Mouse (Mus musculus) erythroblast, embryonic 14.5 days (primary cell): ENCODE measurements around the gene Speg. TPM values are rescaled to one million over a fixed set of nuclear protein-coding genes. Genes with fewer than 3 reads are reported as not detected.
A peak's percentile ranks its signal among the peaks of the same experiment; 100 is the strongest.

Source experiments
- H3K27me3 ChIP-seq: 2 replicates; pipeline ENCODE4 v1.6.1; 2012; ENCODE audit warnings: inconsistent platforms; ENCODE audit not compliant: control insufficient read depth
- H3K36me3 ChIP-seq: 2 replicates; pipeline ENCODE4 v1.6.1; 2012; ENCODE audit warnings: mild to moderate bottlenecking, inconsistent platforms; ENCODE audit not compliant: control insufficient read depth
- H3K4me1 ChIP-seq: 2 replicates; pipeline ENCODE4 v1.6.1; 2012; ENCODE audit warnings: inconsistent platforms; ENCODE audit not compliant: control insufficient read depth
- H3K4me3 ChIP-seq: replicated peaks from 2 replicates; pipeline ENCODE3; 2012; ENCODE audit warnings: moderate library complexity, mild to moderate bottlenecking, inconsistent platforms
- H3K9me3 ChIP-seq: 2 replicates; pipeline ENCODE4 v1.6.1; 2012; ENCODE audit warnings: low read length, inconsistent platforms, mixed read lengths; ENCODE audit not compliant: control insufficient read depth
- GATA1 ChIP-seq: IDR thresholded peaks from 2 replicates; pipeline ENCODE4 v1.6.1; 2012; ENCODE audit warnings: low read length, inconsistent platforms, mixed read lengths
- TAL1 ChIP-seq: IDR thresholded peaks from 3 replicates; pipeline ENCODE4 v1.6.1; 2012; ENCODE audit warnings: low read length, inconsistent platforms, mixed read lengths
- polyA plus RNA-seq: library from polyadenylated mRNA; stranded (reverse); fragments of >175 nt; gene quantifications from 2 replicates; pipeline ENCODE4 v1.2.3, GENCODE M21; 2012

Gene Speg
- polyA plus RNA-seq, 1 experiment: 0.10 TPM

DNA sequence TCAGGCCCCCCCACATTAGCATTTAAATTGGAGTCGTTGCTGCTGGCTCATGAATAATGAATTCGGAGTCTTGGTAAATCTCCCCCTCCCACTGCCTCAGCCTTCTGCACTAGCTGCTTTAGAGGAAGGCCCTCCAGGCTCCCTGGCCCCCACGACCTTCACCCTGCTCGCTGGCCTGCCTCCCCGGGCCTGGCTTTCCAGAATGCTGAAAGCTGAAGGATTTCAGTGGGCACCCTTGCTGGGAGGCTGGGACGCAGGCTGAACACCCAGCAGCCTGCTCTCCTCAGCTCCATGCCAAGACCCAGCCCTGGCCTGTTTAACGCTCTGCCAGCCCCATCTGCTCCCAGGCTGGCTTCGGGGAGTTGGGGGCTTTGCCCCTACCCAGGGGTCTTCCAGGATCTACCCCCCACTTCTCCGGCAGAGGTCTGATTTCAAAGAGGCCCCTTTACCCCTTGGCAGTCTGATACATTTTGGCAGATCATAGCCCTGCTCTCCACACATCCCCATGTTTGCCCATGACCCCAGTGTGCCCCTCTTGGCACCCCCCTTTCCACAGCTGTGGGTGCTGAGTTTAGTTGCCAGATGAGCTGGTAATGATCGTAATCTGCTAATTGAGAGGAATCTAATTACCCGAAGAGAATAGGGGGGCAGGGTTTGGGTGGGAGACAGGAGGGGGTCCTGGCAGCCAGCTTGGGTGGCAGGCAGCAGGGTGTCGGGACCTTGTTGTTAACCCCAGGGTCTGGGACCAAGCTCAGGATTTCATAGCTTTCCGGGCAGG lies 68.3 kb downstream of the Speg start:
- peaks cover 37% of the 10 kb centered on the region for H3K36me3 ChIP-seq
- peaks cover 48% of the 10 kb centered on the region for H3K4me1 ChIP-seq
- H3K4me3 ChIP-seq: no peak overlapping the region
- TF ChIP-seq TAL1 (no peak), GATA1 (no peak)
- peaks cover 31% of the 10 kb centered on the region for H3K27me3 ChIP-seq
- H3K9me3 ChIP-seq: no peaks in the 10 kb centered on the region

DNA sequence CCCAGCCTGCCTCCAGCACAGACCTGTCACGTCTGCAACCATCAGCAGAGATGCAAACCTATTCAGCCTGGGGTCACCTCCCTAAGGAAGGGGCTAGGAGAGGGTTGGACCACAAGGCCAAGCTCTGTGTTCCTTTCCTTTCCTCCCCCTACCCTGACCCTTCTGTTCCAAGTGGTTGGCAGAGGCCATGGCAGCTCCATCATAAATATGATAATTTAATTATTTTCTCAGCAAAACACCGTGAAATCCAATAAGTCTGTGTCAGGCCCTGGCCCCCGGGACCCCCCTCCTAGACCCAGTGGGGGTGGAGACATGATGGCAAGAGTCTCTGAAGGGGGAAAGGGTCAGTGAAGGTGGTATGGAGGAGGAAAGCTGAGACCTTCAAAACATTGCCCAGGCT lies 69.1 kb downstream of the Speg start:
- no peaks in the 10 kb centered on the region for H3K9me3 ChIP-seq
- peaks cover 55% of the 10 kb centered on the region for H3K4me1 ChIP-seq
- peaks cover 38% of the 10 kb centered on the region for H3K27me3 ChIP-seq
- H3K36me3 ChIP-seq: peaks cover 31% of the 10 kb centered on the region
- H3K4me3 ChIP-seq: no peak overlapping the region
- TF ChIP-seq GATA1 (no peak), TAL1 (no peak)

DNA sequence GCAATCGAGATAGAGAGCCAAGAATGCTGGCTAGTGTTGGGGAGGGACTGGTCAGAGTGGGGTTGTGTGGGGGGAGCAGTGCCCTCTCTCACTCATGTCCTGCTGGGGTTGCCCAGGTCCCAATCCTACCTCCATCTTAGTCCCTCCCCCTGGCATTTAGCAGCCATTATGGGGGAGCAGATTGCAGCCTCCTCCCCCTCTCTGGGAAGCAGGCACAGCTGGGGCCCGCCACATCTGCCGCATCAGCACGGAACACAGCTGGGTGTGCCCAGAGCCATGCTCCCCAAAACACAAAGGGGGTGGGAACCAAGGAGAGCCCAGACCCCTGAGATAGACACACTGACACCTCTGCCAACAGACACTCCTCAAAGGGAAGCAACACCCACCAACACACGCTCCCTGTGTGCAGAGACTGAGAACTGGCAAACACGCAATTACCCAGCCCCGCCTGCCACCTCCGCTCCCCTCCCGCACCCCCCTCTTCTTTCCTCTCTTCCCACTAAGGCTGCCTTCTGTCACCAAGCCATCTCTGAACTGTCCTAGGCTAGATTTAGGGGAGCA lies 70.1 kb downstream of the Speg start:
- Histone ChIP-seq H3K4me1 (peaks cover 65% of the 10 kb centered on the region), H3K27me3 (peaks cover 49% of the 10 kb centered on the region), H3K36me3 (peaks cover 26% of the 10 kb centered on the region), H3K9me3 (no peaks in the 10 kb centered on the region), H3K4me3 (peak overlapping the region; percentile 47)
- TF ChIP-seq GATA1 (no peak), TAL1 (no peak)

DNA sequence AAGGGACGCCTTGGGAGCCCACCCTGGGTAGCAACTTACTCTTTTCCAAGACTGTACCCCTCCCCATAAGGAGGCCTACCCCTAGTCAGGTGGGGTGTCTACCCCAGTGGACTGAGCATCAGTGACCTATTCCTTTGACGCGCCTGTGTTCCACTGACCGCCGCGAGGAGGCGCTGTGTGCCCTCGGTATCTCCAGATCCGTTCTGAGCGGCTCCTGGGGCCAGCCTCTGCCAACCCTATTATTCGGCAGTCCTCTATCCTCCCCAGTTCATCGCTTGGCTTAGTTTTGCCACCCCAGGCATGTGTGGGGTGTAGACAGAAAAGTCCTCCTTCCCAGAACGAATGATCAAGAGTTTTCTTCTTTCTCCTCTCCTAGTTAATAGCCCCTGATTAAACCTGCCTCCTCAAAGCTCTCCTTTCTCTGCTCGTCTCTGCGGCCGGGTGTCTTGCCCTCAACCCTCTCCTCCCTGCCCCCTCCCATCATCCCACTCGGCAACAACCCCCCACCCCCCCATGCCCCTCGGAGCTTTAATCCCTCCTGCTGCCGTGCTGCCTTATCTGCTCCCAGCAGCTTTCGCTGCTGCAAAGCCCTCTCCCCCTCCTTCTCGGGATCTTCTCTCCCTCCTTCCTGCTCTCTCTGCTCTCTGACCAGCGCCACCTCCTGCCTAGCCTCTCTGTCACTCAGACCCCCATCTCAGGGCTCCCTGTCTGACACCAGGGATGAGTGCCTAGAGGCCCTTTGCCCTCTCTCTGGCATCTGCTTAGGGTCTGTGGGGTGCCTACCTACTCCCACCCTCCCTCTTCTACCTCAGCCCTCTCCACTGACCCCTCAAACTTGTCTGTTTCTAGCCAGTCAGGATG lies 70.9 kb downstream of the Speg start:
- peak overlapping the region; percentile 47 for H3K4me3 ChIP-seq
- peaks cover 73% of the 10 kb centered on the region for H3K4me1 ChIP-seq
- H3K9me3 ChIP-seq: no peaks in the 10 kb centered on the region
- H3K36me3 ChIP-seq: peaks cover 20% of the 10 kb centered on the region
- H3K27me3 ChIP-seq: peaks cover 56% of the 10 kb centered on the region
- TF ChIP-seq TAL1: no peak
- TF ChIP-seq GATA1: no peak

DNA sequence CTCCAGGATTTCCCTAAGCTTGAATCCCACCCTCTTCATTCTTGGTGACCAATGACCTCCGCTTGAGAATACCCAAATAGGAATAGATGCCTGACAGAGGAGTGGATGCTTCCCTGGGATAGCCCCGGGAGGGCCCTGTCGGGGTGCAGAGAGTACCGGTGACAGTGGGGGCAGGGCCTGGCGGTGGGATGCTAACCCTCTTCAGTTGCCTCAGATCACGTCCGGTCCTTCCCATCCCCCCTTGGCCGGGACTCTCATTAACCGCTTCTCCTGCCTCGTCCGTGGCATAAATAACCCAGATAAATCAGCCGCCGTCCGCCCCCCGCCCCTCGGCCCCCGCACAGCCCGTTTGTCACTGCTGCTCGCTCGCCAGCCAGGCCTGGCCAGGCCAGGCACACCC lies 71.6 kb downstream of the Speg start:
- TF ChIP-seq GATA1 (no peak), TAL1 (no peak)
- Histone ChIP-seq H3K36me3 (peaks cover 16% of the 10 kb centered on the region), H3K4me3 (peak overlapping the region; percentile 47), H3K9me3 (no peaks in the 10 kb centered on the region; the same call in 1 of the 2 replicates), H3K27me3 (peaks cover 63% of the 10 kb centered on the region), H3K4me1 (peaks cover 78% of the 10 kb centered on the region)

DNA sequence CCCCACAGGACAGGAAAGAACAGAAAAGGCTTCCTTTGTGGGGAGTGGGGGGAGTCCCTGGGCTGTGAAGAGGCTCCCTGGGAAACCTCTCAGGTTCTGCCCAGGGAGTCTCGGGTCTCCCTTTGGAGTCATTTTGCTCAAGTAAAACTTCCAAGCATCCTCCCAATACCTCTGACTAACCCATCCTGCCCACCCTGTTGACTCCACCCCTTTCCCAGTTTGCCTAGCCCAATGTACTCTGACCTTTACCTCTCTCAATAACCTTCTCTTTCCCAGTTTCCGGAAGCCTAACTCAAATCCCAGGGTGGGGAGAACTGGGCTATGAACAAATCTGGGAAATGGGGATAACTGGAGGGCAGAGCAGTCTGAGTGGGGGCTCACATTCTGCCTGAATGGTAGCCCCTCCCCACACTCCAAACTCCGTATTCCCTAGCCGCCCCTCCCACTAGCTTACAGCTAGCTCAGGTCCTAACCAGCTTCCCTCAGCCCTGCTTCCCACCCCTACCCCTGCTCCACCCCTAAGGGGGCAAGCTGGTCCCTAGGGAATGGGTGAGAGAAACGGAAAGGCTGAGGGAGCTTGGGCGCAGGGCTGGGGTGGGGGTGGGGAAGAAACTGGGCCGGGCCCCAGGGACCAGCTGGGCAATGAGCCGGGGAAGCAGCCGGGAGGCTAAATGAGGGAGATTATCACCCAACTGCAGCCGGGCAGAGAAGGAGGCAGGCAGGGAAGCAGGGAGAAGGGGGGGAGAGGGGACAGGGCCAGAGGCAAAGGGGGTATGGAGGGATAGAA lies 72.4 kb downstream of the Speg start:
- Histone ChIP-seq H3K27me3 (peaks cover 71% of the 10 kb centered on the region), H3K4me3 (peak overlapping the region; percentile 9), H3K36me3 (peaks cover 9% of the 10 kb centered on the region), H3K9me3 (no peaks in the 10 kb centered on the region; the same call in 1 of the 2 replicates), H3K4me1 (peaks cover 78% of the 10 kb centered on the region)
- TF ChIP-seq GATA1 (no peak), TAL1 (no peak)

DNA sequence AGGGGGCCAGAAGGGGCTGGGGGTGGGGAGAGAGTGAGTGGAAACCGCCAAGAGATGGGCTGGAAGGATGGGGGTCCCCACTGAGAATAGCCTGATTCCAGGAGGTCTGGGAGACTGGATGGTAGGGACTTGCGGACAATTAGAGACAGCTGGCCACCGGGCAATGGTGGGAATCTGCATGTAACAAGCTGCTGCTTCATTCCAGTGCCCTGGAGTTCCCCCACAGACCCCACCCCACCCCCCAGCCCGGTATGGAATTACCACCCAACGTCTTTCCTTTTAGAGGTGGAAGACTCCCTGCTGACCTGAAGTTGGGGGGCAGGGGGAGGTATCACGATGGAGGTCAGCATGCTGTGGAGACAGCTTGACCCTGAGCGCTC lies 72.9 kb downstream of the Speg start:
- Histone ChIP-seq H3K9me3 (no peaks in the 10 kb centered on the region; the same call in 1 of the 2 replicates), H3K27me3 (peaks cover 77% of the 10 kb centered on the region), H3K4me1 (peaks cover 78% of the 10 kb centered on the region), H3K4me3 (no peak overlapping the region), H3K36me3 (peaks cover 3% of the 10 kb centered on the region)
- TF ChIP-seq GATA1 (no peak), TAL1 (no peak)

DNA sequence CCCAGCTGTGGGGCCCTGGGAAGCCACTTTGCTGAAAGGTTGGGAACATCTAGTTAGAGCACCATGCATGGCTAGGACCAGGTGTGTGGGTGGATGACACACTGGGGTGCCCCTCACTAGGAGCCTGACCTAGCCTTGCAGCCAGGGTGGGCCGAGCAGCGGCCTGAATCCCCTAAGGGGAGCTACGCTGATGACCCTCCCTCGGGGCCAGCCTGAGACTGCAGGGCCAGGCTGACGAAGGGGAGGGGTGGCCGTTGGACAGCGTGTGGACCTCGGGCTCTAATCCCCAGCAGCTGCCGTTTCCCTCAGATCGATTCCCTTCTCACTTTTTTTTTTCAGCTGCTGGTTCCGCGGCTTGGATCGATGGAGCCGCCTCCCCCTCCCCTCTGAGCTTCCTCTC lies 73.8 kb downstream of the Speg start:
- H3K4me1 ChIP-seq: peaks cover 72% of the 10 kb centered on the region
- no peaks in the 10 kb centered on the region for H3K36me3 ChIP-seq
- no peak overlapping the region for H3K4me3 ChIP-seq
- TF ChIP-seq GATA1: no peak
- no peak for TF ChIP-seq TAL1
- peaks cover 86% of the 10 kb centered on the region for H3K27me3 ChIP-seq
- H3K9me3 ChIP-seq: no peaks in the 10 kb centered on the region; the same call in 1 of the 2 replicates
